Mouse (Mus musculus): ENCODE results near the gene Gpr35. TPM values are rescaled to one million over a fixed set of nuclear protein-coding genes. Genes with fewer than 3 reads are reported as not detected.

Gene Gpr35
- polyA plus RNA-seq, 1 experiment = 0.62 TPM

DNA sequence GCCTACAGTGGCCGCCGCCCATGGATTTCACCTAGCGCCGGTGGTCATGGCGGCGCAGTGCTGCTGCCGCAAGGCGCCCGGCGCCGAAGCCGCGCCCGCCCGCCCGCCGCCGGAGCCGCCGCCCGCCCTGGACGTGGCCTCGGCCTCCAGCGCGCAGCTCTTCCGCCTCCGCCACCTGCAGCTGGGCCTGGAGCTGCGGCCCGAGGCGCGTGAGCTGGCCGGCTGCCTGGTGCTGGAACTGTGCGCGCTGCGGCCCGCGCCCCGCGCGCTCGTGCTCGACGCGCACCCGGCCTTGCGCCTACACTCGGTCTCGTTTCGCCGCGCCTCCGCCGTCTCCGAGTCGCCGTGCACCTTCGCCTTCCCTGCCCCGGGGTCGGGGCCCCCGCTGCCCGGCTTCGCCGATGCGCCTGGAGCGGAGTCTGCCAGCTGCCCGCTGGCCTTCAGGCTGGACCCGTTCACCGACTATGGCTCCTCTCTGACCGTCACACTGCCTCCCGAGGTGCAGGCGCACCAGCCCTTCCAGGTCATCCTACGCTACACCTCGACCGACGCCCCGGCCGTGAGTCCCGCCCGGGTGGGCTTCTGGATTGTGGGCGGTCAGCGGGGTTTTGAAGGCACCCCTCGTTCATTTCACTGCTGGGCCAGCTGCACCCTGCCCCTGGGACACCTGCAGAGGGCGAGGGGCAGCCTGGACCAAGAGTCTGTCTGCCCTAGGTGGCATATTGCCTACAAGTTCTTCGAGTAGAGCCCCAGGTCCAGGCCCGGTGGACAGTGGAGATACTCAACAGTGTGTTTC is 39.5 kb upstream of the Gpr35 start:
- Histone ChIP-seq H3K4me1 (ENCODE audit: control insufficient read depth, insufficient read depth, low read length) (peaks cover 17% of the 10 kb centered on the region), H3K4me3 (ENCODE audit: insufficient read depth, low read length) (peak overlapping the region; percentile 93), H3K27ac (ENCODE audit: insufficient read depth, low read depth, low read length) (peak overlapping the region; percentile 25)
- no peak for TF ChIP-seq POLR2A (IDR thresholded peaks at IDR 0.05; ENCODE audit: borderline replicate concordance, low read depth, low read length)
- TF ChIP-seq CTCF (IDR thresholded peaks at IDR 0.05; ENCODE audit: low read depth, low read length) = no peak

- Histone ChIP-seq H3K27ac (ENCODE audit: insufficient read depth, low read depth, low read length) (no peak overlapping the region), H3K4me1 (ENCODE audit: control insufficient read depth, insufficient read depth, low read length) (peaks cover 14% of the 10 kb centered on the region), H3K4me3 (ENCODE audit: insufficient read depth, low read length) (peak overlapping the region; percentile 93)
- no peak for TF ChIP-seq CTCF (IDR thresholded peaks at IDR 0.05; ENCODE audit: low read depth, low read length)
- no peak for TF ChIP-seq POLR2A (IDR thresholded peaks at IDR 0.05; ENCODE audit: borderline replicate concordance, low read depth, low read length)
These were observed 38.9 kb upstream of the Gpr35 start for GRCm38 (mm10) chr1:92911721-92912138.

- TF ChIP-seq POLR2A (IDR thresholded peaks at IDR 0.05; ENCODE audit: borderline replicate concordance, low read depth, low read length) (no peak), CTCF (IDR thresholded peaks at IDR 0.05; ENCODE audit: low read depth, low read length) (no peak)
- peak overlapping the region; percentile 93 for H3K4me3 ChIP-seq (ENCODE audit: insufficient read depth, low read length)
- H3K4me1 ChIP-seq (ENCODE audit: control insufficient read depth, insufficient read depth, low read length) = peaks cover 14% of the 10 kb centered on the region
- H3K27ac ChIP-seq (ENCODE audit: insufficient read depth, low read depth, low read length) = no peak overlapping the region
These were observed 38.4 kb upstream of the Gpr35 start for GRCm38 (mm10) chr1:92912286-92912685.

- peaks cover 8% of the 10 kb centered on the region for H3K4me1 ChIP-seq (ENCODE audit: control insufficient read depth, insufficient read depth, low read length)
- TF ChIP-seq POLR2A (IDR thresholded peaks at IDR 0.05; ENCODE audit: borderline replicate concordance, low read depth, low read length) (no peak), CTCF (IDR thresholded peaks at IDR 0.05; ENCODE audit: low read depth, low read length) (no peak)
- no peak overlapping the region for H3K4me3 ChIP-seq (ENCODE audit: insufficient read depth, low read length)
- H3K27ac ChIP-seq (ENCODE audit: insufficient read depth, low read depth, low read length) = no peak overlapping the region
These were observed 36.4 kb upstream of the Gpr35 start for GRCm38 (mm10) chr1:92914239-92914638.

DNA sequence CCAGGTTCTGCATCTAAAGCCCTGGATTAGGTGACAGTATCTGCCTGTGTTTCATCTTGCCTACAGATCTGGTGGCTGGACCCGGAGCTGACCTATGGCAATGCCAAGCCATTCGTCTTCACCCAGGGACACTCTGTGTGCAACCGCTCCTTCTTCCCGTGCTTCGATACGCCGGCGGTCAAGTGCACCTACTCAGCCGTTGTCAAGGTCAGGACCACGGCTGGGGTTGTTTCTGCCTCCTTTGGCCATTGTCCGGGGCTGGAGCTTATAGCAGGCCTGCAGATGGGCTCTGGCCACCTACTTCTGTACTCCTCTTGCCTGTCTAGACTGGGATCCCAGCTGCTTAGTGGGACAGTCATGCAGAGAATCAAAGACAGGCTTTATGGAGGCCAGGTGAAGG is 35.7 kb upstream of the Gpr35 start:
- H3K4me3 ChIP-seq (ENCODE audit: insufficient read depth, low read length) = no peak overlapping the region
- no peak overlapping the region for H3K27ac ChIP-seq (ENCODE audit: insufficient read depth, low read depth, low read length)
- H3K4me1 ChIP-seq (ENCODE audit: control insufficient read depth, insufficient read depth, low read length) = peaks cover 3% of the 10 kb centered on the region
- TF ChIP-seq POLR2A (IDR thresholded peaks at IDR 0.05; ENCODE audit: borderline replicate concordance, low read depth, low read length) (no peak), CTCF (IDR thresholded peaks at IDR 0.05; ENCODE audit: low read depth, low read length) (no peak)

- no peak overlapping the region for H3K27ac ChIP-seq (ENCODE audit: insufficient read depth, low read depth, low read length)
- TF ChIP-seq CTCF (IDR thresholded peaks at IDR 0.05; ENCODE audit: low read depth, low read length) = no peak
- no peak for TF ChIP-seq POLR2A (IDR thresholded peaks at IDR 0.05; ENCODE audit: borderline replicate concordance, low read depth, low read length)
- H3K4me3 ChIP-seq (ENCODE audit: insufficient read depth, low read length) = no peak overlapping the region
These were observed 33.9 kb upstream of the Gpr35 start for GRCm38 (mm10) chr1:92916725-92917124.

DNA sequence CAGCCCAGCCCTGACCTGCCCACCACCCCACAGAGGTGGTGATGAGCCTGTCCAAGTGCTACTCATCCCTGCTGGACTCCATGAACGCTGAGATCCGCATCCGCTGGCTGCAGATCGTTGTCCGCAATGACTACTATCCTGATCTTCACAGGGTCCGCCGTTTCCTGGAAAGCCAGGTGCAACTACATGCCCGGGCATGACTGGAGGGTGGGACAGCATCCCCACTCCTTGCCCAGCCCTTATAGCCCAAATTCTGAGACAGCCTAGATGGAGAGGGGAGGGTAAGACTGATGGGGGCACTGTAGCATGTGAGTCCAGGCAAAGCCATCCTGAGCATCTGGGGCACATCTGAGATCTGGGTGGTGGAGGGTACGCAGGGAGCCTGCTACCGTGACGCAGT is 31.5 kb upstream of the Gpr35 start:
- no peak overlapping the region for H3K4me3 ChIP-seq (ENCODE audit: insufficient read depth, low read length)
- TF ChIP-seq POLR2A (IDR thresholded peaks at IDR 0.05; ENCODE audit: borderline replicate concordance, low read depth, low read length) (no peak), CTCF (IDR thresholded peaks at IDR 0.05; ENCODE audit: low read depth, low read length) (no peak)
- H3K27ac ChIP-seq (ENCODE audit: insufficient read depth, low read depth, low read length) = no peak overlapping the region
- H3K4me1 ChIP-seq (ENCODE audit: control insufficient read depth, insufficient read depth, low read length) = peaks cover 17% of the 10 kb centered on the region

More at GRCm38 (mm10) chr1:92916725-92917124, 33.9 kb upstream of the Gpr35 start:
- peaks cover 17% of the 10 kb centered on the region for H3K4me1 ChIP-seq (ENCODE audit: control insufficient read depth, insufficient read depth, low read length)

GRCm38 (mm10) chr1:92919775-92920174 is 30.9 kb upstream of the Gpr35 start:
- Histone ChIP-seq H3K27ac (ENCODE audit: insufficient read depth, low read depth, low read length) (no peak overlapping the region), H3K4me3 (ENCODE audit: insufficient read depth, low read length) (no peak overlapping the region), H3K4me1 (ENCODE audit: control insufficient read depth, insufficient read depth, low read length) (peaks cover 17% of the 10 kb centered on the region)
- TF ChIP-seq CTCF (IDR thresholded peaks at IDR 0.05; ENCODE audit: low read depth, low read length) = no peak
- no peak for TF ChIP-seq POLR2A (IDR thresholded peaks at IDR 0.05; ENCODE audit: borderline replicate concordance, low read depth, low read length)

DNA sequence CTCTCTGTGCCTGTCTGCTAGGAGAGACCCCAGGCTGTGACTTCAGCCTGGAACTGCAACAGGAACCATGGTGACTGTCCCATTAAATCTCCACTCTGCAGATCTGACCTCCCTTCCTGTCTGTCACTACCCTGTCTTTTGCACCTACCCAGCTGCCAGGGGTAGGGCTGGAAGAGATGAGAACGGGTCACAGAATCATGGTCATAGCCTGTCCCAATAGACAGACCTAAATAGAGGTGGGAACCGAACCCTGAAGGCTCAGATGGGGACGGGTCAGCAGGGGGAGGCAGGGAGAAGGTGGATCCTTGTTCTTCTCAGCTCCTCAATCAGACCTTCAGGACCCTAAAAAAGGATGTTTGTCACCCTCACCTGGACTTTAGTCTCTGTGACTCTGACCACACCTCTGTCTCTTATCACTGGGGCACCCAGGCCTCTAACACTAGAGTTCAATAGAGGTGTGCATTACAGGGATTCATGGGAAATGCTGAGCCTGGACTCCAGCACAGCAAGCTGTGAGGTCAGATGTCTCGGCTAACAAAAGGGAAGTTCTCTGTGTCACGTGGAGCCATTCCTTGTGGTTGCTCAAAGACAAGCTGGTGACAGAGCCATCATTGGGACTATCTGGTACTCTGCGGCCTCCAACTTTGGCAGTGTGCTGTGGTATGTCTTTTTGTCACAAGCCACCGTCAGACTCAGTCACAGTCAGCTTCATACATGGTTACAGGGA is 30.0 kb upstream of the Gpr35 start:
- TF ChIP-seq POLR2A (IDR thresholded peaks at IDR 0.05; ENCODE audit: borderline replicate concordance, low read depth, low read length) (no peak), CTCF (IDR thresholded peaks at IDR 0.05; ENCODE audit: low read depth, low read length) (no peak)
- Histone ChIP-seq H3K27ac (ENCODE audit: insufficient read depth, low read depth, low read length) (peak overlapping the region; percentile 61), H3K4me1 (ENCODE audit: control insufficient read depth, insufficient read depth, low read length) (peaks cover 17% of the 10 kb centered on the region), H3K4me3 (ENCODE audit: insufficient read depth, low read length) (no peak overlapping the region)

GRCm38 (mm10) chr1:92921496-92921895 is 29.2 kb upstream of the Gpr35 start:
- no peak overlapping the region for H3K27ac ChIP-seq (ENCODE audit: insufficient read depth, low read depth, low read length)
- H3K4me1 ChIP-seq (ENCODE audit: control insufficient read depth, insufficient read depth, low read length) = peaks cover 17% of the 10 kb centered on the region
- no peak for TF ChIP-seq CTCF (IDR thresholded peaks at IDR 0.05; ENCODE audit: low read depth, low read length)
- TF ChIP-seq POLR2A (IDR thresholded peaks at IDR 0.05; ENCODE audit: borderline replicate concordance, low read depth, low read length) = no peak
- H3K4me3 ChIP-seq (ENCODE audit: insufficient read depth, low read length) = no peak overlapping the region

Data from bone marrow macrophage, adult 2 months (primary cell).